Mouse (Mus musculus) cerebellum, postnatal 4 days (tissue): ENCODE measurements around the gene Per1.

ENCODE experiments used
- DNase-seq, 2 experiments: peaks; one replicate each; pipeline ENCODE4 v3.0.0; 2022; ENCODE audit warnings: low spot score in 2 of 2, mixed read lengths in 1 of 2

Per1 gene

DNA sequence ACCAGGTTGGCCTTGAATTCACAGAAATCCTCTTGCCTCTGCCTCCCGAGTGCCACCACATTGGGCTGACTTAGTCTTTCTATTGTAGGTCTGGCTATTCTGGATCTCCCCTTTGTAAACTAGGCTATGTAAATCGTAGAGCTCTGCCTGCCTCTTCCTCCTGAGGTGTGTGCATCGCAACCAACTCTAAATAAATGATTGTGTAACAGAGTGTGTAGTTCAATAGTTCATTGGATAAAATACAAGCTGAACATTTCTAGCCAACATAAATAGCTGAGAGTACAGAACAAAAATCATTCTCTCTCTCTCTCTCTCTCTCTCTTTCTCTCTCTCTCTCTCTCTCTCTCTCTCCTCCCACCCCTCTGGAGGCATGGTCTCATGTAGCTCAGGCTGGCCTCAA is 19.6 kb downstream of the Per1 start:
- DNase-seq, result no peak

DNA sequence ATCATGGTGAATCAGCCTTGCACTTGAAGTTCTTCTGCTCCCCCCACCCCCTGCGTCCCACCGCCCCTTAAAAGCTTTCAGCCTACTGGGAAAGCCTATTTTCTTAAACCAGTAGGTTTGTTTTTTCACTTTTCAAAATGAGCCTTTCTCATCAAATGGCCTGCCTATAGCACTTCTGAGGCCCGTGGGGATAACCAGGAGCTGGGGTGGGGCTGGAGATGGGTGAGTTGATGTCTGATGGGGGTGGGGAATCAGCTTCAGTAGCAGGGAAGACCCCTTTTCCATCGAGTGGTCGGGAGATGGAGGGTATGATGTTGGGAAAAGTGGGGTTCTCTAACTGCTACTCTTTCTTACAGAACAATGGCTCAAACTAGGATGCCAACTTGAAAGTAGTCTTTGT is 21.8 kb downstream of the Per1 start:
- DNase-seq, result no peak

DNA sequence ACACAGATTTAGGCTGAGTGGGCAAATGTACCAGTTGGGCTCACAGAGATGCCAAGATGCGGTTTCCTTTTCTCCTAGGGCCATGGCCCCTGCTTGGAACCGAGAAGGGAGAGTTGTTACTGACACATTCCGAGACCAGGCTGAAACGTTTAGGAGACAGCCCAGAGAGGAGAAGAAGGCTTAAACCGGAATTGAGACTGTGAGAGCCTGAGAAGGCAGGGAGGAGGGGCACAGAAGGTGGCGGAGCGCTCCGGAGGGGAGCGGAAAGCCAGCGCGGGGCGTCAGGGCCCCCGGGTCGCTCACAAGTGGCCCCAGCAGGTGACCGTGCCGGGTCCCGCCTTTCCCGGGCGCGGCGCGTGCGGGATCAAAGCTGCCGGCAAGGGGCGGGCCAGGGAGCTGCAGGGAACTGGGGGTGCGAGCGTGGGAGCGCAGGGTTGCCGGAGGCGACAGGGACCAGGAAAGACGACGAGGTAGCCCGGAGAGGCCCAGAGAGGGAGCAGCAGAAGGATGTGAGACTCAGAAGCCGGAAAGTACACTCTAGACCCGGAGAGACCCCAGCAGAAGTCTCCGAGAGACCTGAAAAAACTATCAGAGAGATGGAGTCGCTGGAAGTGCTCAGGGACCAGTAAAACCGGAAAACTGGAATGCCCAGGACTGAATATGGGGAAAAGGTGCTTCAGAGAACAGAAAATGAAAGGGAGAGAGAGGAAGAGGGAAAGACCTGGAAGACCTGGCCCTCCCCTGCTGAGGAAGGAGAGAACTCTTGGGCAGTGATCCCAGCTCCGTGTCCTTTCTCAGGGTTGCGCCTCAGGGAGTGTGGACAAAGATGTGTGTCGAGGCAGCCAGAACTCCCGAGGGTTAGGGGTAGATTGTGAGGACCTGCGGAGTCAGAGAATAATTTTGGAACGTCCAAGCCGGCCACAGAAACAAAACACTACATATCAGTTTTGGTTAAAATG is 23.0 kb downstream of the Per1 start:
- peak in 1 of 2 experiments; percentile 46 for DNase-seq

DNA sequence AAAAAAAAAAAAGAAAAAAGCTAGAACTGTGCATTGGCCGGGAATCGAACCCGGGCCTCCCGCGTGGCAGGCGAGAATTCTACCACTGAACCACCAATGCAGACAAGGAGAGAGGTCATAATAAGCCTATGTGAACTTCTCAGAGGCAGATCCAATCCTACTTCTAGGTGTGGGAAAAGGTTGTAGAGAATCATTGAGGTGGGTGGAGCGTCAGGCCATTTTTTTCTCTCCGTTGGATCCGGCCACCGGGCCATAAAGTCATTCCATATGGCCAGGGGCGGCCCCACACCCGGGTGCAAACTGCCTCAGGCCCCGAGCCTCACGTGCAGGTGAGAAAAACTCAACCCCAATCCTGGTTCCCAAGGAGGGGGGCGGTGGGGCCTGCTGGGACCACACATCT is 23.7 kb downstream of the Per1 start:
- peak; percentile 70 to 89 for DNase-seq

DNA sequence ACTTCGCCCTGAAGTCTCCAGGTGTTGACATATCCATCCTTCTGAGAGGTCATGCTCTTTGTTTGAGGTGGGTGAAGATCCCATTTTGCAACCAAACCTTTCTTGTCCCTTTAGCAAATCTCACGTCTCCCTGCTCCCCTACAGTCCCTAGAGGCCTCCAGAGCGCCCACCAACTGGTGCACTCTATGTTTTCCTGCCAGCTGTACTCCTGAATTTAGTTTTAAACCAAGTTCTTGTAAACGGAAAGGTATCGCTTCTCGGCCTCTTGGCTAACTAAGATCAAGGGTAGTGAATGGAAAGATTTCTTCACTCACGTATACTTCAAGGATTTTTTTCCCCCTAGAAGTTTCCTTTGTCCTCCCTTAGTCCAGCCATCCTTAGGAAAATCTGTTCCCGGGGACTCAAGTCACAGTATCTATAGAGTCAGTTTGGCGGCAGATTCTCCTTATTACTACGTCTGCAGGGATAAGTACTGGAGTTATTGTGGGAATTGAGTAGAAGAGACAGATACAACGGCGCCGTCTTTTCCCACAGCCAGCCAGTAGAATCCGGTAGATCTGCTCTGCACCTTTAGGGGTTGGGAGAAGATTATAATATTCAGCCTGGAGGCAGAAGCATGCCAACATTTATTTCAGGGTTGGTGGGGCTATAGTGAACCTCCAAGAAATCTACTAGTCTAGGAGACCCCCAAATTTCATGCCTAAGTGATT is 24.6 kb downstream of the Per1 start:
- no peak for DNase-seq

DNA sequence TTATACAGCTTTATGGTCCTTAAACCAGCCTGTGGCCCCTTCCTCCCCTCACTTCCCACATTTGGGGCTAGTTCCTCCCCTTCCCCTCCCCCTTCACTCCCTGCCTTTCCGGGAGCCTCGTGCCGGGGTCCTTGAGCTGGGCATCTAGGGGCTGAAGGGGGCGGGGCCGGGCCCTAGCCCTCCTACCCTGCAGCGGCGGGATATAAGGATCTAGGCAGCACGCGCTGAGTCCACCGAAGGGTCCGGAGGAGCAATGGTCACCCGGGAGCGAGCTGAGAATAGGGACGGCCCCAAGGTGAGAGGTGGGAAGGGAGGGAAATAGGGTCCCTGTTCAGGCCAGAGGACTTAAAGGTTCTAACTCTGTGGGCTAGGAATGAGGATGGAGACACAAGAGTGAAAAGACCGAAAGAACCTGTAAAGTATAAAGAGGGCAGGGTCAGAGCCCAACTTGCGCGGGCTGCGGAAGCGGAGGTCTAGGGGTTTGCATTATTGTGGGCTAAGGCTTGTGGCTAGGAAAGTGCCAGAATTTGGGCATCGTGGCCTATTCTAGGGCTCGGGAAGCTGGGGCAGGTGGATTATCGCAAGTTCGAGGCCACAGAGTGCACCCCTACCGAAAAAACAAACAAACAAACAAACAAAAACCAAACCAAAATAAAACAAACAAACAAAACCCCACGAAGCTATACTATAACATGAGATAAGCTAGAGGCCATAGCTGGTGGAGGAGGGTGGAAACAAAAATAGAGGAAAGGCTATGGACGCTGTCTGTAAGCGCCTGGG is 25.4 kb downstream of the Per1 start, which contains the start of gene Hes7:
Hes7 (plus strand) TSS at position 184 of the 780 bp plus-strand sequence.
- no peak for DNase-seq

DNA sequence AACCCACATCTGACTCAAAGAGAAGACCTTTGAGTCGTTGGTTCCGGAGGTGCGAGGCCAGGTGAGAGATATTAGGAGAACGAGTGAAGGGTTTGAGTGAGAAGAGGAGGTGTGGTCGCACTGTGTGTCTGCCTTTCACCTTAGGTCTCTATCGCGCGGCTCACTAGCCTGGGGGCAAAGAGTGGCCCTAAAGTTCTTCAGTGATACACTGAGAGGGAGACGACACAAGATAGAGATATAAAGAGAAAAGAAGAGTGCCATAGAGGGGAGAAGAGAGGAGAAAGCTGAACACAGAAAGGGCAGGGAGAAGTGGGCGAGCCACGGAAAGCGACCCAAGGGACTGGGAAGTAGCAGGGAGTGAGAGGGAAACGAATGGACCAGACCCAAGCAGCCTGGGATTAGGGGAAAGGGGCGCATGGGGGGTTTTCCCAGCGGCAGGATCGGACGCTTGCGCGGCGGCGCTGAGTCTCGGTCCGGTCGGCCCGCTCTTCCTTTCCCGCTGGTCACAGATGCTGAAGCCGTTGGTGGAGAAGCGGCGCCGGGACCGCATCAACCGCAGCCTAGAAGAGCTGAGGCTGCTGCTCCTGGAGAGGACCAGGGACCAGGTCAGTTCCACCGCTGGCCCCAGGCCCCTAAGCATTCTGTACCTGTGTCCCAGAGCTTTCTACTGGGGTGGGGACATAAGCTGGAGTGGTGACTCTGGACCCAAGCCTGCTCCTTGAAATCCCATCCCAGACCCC is 26.2 kb downstream of the Per1 start:
- no peak for DNase-seq

DNA sequence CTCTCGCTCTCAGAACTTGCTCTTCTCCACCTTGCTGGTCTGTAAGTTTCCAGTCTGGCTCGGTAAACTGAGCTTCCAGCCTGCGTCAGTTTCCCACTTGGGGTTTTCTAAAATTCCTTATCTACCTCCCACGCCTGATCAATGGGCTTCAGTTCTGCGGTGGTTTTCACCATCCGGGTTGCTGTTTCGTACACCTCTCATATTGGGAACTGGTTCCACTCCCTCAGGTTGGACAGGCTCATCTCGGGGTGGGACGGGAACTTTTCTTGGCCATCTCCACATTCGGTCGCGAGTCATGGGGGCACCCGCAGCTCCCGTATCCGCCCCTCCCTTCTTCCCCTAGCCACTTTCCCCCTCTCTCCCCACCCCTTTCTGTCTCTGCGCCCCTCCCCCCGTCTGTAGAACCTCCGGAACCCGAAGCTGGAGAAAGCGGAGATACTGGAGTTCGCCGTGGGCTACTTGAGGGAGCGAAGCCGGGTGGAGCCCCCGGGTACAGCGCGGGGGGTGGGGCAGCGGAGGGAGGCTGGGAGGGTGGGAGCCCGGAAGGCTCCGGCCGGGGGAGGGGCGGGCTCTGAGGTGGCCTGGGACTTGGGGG is 26.8 kb downstream of the Per1 start:
- DNase-seq, result peak in 1 of 2 experiments; percentile 32

DNA sequence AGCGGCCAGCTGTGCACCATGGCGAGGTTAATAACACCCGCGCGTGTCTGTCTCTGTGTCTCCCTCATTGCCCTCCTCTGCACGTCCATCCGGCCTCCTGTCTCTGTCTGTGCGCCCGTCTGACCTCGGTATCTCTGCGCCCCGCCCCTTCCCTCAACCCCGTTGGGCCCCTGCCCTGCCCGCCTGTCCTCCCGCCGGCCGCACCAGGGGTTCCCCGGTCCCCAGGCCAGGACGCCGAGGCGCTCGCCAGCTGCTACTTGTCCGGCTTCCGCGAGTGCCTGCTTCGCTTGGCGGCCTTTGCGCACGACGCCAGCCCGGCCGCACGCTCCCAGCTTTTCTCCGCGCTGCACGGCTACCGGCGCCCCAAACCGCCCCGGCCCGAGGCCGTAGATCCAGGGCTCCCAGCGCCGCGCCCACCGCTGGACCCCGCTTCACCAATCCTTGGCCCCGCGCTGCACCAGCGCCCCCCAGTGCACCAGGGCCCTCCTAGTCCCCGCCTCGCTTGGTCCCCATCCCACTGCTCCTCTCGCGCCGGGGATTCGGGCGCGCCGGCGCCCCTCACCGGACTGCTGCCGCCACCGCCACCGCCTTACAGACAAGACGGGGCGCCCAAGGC is 27.4 kb downstream of the Per1 start, which contains the start of gene 9130213A22Rik:
9130213A22Rik (minus strand) TSS at position 254 of the 616 bp plus-strand sequence.
- peak; percentile 82 to 86 for DNase-seq

DNA sequence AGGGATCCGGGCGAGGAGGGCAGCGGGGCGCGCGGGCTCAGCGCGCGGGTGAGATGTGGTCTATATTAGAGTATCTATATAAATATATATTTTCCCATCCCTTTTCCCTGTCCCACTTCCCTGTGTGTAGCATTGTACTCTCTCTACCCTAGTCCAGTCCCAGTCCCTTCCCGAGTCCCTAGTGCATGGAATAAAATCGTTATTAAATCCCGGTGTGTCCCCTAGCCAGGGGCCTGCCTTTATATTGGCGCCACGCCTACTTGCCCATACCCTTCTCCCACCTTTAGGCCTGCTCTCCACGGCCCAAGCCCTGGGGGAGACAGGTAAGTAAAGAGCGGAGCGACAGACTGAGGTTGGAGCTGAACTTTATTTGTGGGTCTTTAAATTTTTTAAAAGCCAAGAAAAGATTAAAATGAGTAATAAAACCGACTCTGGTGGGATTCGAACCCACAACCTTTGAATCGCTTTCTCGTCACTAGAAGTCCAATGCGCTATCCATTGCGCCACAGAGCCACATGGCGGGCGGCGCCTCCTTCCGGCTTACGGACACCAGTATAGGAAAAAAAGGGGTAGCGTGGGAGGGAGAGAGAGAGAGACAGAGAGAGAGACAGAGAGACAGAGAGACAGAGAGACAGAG is 28.2 kb downstream of the Per1 start:
- DNase-seq, result peak; percentile 91 to 95

DNA sequence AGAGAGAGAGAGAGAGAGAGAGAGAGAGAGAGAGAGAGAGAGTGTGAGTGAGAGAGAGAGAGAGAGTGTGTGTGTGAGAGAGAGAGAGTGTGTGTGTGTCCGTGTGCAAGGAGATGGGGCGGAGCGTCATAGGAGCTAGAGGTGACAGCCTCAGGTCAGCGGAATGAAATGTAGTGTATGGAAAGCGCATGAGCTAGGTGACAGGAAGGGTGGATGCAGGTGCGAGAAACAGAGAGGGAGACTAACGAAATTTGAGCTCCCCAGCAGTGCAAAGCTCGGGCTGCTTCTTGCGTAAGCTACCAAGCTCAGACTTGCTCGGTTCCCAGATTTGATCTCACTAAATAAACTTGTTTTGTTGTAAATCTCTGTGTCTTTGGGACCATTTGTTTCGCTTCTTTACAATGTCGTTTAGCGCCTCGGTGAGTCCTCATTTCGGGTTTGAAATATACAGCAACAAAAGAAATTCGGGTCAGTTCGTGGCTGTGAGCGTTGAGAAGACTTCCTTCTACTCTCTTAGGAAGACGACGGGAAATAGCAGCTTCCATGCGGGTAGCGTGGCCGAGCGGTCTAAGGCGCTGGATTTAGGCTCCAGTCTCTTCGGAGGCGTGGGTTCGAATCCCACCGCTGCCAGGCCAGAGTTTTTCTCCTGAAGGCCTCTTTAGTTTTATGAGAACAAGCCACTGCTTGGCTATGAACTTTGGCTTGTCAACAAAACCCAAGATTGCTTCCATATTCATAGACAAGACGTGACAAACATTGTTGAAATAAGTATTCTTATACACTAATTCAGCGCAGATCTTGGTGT is 28.9 kb downstream of the Per1 start:
- DNase-seq, result peak; percentile 76 to 90

DNA sequence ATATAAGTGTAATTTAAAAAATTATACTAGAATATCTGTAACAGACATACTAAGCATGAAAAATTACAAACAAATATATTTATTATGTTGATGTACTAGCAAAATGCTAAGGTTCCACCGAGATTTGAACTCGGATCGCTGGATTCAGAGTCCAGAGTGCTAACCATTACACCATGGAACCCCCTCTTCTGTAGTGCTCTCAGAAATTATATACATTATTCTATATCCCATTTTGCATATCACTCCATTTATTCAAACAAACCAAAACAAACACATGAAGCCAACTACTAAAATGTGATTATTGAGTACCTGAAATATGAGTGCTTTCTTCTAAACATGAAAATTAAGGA is 29.5 kb downstream of the Per1 start:
- DNase-seq, result peak in 1 of 2 experiments; percentile 63

DNA sequence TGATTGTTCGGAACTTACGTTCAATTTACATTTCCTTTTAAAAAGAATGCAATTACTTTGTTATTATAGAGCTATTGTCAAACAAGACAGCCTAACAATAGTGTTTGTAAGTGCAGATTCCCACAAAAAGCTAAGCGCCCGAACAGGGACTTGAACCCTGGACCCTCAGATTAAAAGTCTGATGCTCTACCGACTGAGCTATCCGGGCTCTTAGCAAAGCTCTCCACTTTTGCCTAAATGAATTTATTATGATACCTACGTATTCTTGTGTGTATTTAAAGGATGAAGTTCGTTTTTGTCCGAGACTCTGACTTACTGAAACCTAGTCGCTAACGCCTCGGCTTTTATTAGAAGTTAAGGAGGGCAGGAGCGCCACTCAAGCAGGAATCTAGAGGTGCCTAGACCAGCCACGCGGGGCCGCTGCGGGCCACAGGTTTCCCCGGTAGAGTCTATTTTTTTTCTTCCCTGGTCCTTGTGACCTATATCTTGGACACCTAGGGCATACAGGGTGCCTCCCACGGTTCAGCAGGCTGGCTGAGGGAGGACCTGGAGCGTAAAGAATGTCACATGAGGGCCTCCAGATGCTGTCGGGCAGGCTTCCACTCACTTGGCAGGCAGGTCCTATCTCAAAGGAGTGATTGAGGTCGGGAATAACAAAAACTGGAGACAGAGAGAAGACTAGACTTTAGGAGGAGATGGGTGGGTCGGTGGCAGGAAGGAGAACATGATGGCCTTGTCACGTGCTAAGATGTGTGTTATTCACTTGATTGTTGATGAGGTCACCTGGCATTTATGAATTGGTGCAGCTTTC is 30.2 kb downstream of the Per1 start:
- DNase-seq, result peak in 1 of 2 experiments; percentile 74

DNA sequence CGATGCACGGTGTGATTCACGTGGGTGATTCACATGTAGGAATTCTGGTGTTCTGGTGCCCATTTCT is 30.7 kb downstream of the Per1 start, which contains the start of gene Aloxe3:
Aloxe3 (plus strand) TSS at position 45 of the 67 bp plus-strand sequence.
- DNase-seq, result no peak

DNA sequence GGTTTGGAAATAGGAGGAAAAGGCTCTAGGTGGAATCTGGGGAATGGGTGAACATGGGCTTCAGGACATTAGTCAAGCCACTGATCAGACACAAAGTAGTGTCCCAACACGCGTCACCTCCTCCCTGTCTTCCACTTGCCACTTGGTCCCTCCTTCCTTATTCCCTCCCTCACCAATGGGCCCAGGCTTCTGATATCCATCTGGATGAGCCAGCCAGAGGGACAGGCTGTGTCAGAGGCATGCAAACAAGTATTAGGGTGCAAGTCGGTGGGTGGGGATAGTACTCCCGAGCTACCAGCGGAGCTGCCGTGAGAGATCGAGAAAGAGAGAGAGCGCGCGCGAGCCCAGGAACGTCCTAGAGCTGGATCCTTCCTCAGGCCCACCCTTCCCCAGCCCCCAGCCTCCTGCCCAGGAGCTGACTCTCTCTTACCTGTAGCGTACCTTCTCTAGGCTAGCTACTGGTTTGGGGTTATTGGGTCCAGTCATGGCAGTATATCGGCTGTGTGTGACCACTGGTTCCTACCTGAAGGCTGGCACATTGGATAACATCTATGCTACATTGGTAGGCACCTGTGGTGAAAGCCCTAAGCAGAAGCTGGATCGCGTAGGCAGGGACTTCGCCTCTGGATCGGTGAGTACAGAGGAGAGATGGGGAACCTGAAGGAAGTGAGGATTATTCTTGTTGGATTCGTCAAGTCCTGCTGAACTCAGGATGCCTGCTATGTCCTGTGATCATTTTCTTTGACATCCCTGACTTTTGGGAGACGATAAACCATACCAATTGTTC is 31.1 kb downstream of the Per1 start:
- no peak for DNase-seq

DNA sequence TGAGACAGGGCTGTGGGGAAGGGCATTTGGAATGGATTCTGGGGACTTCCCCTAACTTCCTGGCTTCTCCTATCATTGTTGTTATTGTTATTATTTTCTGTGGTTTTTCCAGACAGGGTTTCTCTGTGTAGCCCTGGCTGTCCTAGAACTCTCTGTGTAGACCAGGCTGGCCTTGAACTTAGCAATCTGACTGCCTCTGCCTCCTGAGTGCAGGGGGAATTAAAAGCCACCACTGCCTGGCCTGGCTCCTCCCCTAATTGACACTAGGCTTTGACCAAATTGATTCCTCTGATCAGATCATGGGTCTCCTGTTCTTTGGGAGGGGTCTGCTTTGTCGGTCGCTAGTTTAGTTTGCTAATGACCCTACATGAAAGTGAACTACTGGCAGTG is 31.7 kb downstream of the Per1 start:
- no peak for DNase-seq

DNA sequence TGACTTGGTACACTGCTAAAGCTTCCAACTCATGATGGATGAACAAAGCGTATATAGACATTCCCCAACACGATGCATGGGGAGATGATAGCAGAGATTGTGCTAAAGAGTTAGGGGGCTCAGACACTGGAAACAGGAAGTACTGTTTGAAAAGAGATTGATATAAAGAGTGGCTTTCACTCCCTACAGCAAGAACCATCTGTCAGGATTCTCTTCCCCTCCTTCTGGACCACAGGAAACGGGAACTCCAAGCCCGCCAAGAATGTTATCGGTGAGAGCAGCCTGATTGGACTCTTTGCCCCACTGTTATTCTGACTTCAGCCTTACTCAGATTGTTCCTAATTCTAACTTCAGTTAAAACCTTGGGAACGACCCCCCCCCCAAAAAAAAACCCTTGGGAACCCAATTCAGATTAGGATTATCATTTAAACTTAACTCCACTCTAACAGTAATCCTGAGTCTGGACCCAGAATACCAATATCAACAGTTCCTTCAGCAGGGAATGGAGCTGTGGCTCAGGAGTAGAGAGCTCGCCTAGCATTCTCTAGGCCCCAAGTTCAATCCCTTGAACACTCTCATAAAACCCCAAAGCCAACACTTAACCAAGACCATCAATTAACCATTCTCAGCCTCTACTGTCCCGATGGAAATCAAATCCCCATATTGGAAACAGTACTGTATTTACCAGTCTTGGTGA is 33.6 kb downstream of the Per1 start:
- DNase-seq, result no peak
